Mouse (Mus musculus) liver, embryonic 16.5 days (tissue): ENCODE measurements at regions not wholly inside any gene's neighbourhood (a gene's known extent, or its start where the extent isn't known, plus 50 kb on each side); places are given as distances from the start of the nearest gene placed in this dataset.
"Not testable (repeated sequence)": the region's sequence is repeated elsewhere in the genome, so short reads cannot be mapped to it uniquely, and the experiment has no call there.

Source experiments
- ATAC-seq: fragments of 200-750 bp; cut with Nextera tagmentation; 2 replicates; pipeline ENCODE4 v1.8.0; 2017; ENCODE audit warnings: low read depth, mild to moderate bottlenecking, moderate number of reproducible peaks, moderate library complexity
- H3K27ac ChIP-seq: fragments of 300-500 bp; sonication (generic); 2 replicates; pipeline ENCODE4 v1.5.1; 2014; ENCODE audit warnings: mild to moderate bottlenecking, low read length
- H3K27me3 ChIP-seq: fragments of 300-500 bp; sonication (generic); 2 replicates; pipeline ENCODE4 v1.6.1; 2014; ENCODE audit warnings: low read depth, low read length, mixed read lengths; ENCODE audit not compliant: control insufficient read depth, insufficient read depth
- H3K36me3 ChIP-seq: fragments of 300-500 bp; sonication (generic); 2 replicates; pipeline ENCODE4 v1.6.1; 2014; ENCODE audit warnings: mild to moderate bottlenecking; ENCODE audit not compliant: control insufficient read depth, insufficient read depth
- H3K4me1 ChIP-seq: fragments of 300-500 bp; sonication (generic); 2 replicates; pipeline ENCODE4 v1.6.1; 2014; ENCODE audit warnings: low read depth, low read length, mixed read lengths; ENCODE audit not compliant: control insufficient read depth
- H3K4me2 ChIP-seq: fragments of 300-500 bp; sonication (generic); 2 replicates; pipeline ENCODE4 v1.6.1; 2014; ENCODE audit warnings: low read depth, low read length, mixed read lengths
- H3K4me3 ChIP-seq: fragments of 300-500 bp; sonication (generic); 2 replicates; pipeline ENCODE4 v1.5.1; 2014; ENCODE audit warnings: low read depth, mild to moderate bottlenecking, low read length
- H3K9ac ChIP-seq: fragments of 300-500 bp; sonication (generic); 2 replicates; pipeline ENCODE4 v1.6.1; 2014; ENCODE audit warnings: low read depth, low read length
- H3K9me3 ChIP-seq: fragments of 300-500 bp; sonication (generic); replicated peaks from 2 replicates; pipeline ENCODE4 v1.6.1; 2016; ENCODE audit warnings: low read length; ENCODE audit not compliant: control insufficient read depth
- WGBS: fragments of 180-500 bp; shearing (Covaris S2); extraction: QIAGEN DNeasy Blood & Tissue Kit; methylation state at CpG from one replicate; pipeline ENCODE4 v1.1.7; 2014; ENCODE audit not compliant: insufficient replicate concordance; 5-methylcytosine and 5-hydroxymethylcytosine counted together

DNA sequence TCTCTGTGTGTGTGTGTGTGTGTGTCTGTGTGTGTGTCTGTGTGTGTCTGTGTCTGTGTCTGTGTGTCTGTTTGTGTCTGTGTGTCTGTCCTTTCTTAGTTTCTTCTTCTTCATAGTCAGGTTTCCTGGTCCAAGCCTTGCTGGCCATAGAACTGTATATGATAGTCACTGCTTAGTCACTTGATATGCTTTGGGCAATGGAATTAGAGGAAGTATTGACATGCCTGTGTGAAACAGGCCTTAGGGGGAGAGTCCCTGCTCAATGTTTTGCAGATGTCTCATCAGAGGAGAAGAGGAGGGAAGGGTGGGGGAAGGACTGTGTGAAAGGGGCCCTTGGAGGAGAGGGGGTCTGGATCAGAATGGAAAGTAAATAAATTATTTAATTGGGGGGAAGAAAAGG lies 374.4 kb upstream of the Clnk start:
- Histone ChIP-seq H3K36me3 (no peaks in the 10 kb centered on the region), H3K4me3 (no peak overlapping the region), H3K27me3 (no peaks in the 10 kb centered on the region), H3K4me1 (no peaks in the 10 kb centered on the region), H3K9me3 (no peaks in the 10 kb centered on the region), H3K27ac (no peak overlapping the region), H3K9ac (no peak overlapping the region), H3K4me2 (no peak overlapping the region)
- no peak for ATAC-seq

- Histone ChIP-seq H3K4me2 (no peak overlapping the region), H3K9ac (no peak overlapping the region), H3K4me3 (no peak overlapping the region), H3K27me3 (no peaks in the 10 kb centered on the region), H3K36me3 (no peaks in the 10 kb centered on the region), H3K4me1 (no peaks in the 10 kb centered on the region), H3K27ac (no peak overlapping the region), H3K9me3 (no peaks in the 10 kb centered on the region)
- WGBS: 57% methylated on average over 5 of the region's 5 CpGs
- ATAC-seq: no peak
Measured at GRCm38 (mm10) chr5:39219698-39220097, 343.1 kb upstream of the Clnk start.

GRCm38 (mm10) chr5:39216326-39216725 lies 339.7 kb upstream of the Clnk start:
- Histone ChIP-seq H3K9ac (no peak overlapping the region), H3K4me3 (no peak overlapping the region), H3K36me3 (no peaks in the 10 kb centered on the region), H3K9me3 (no peaks in the 10 kb centered on the region), H3K4me1 (no peaks in the 10 kb centered on the region), H3K27me3 (no peaks in the 10 kb centered on the region), H3K27ac (no peak overlapping the region), H3K4me2 (no peak overlapping the region)
- ATAC-seq: no peak
- WGBS: 77% methylated on average over 5 of the region's 5 CpGs

DNA sequence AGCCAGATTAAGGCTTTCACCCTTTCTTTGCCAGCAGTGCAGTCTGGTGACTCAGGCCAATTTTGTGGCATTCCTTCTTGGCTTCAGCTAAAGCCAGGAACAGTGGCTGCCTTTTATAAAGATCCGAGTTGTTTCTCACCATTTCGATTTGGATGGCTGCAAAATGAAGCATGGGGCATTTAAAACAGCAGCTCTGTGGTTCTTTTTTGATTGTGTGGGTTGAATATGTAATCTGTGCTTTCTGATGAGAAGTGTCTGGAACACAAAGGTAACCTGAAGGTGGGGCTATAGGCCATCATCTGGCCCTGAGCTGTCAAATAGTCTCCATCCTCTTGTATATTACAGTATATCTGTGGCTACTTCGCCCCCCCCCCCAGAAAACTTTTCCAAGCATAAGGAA lies 338.4 kb upstream of the Clnk start:
- no peak overlapping the region for H3K27ac ChIP-seq
- no peak overlapping the region for H3K4me2 ChIP-seq
- H3K9me3 ChIP-seq: no peaks in the 10 kb centered on the region
- H3K27me3 ChIP-seq: no peaks in the 10 kb centered on the region
- H3K4me3 ChIP-seq: no peak overlapping the region
- H3K36me3 ChIP-seq: no peaks in the 10 kb centered on the region
- H3K9ac ChIP-seq: no peak overlapping the region
- WGBS: 46% methylated on average over 3 of the region's 3 CpGs
- ATAC-seq: no peak
- H3K4me1 ChIP-seq: no peaks in the 10 kb centered on the region

DNA sequence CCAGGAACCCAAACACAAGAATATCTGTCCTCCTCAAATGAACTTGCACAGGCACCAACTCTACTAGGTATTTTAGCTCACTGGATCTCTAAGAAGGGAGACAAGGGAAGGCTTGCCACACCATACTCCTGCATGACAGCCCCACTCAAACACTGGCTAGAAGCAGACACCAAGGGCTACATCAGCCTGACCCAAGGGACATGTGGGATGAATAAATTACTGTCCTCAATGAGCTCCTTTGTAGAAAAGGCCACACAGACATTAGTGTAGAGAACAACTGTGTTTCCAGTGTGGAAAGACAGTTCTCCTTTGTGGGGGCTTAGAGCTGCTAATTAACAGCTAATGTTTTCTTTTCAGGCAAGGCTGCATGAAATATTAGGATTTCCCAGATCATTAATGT lies 335.9 kb upstream of the Clnk start:
- Histone ChIP-seq H3K9me3 (no peaks in the 10 kb centered on the region), H3K4me2 (no peak overlapping the region), H3K27me3 (no peaks in the 10 kb centered on the region), H3K36me3 (no peaks in the 10 kb centered on the region), H3K4me1 (no peaks in the 10 kb centered on the region), H3K9ac (no peak overlapping the region), H3K27ac (no peak overlapping the region), H3K4me3 (no peak overlapping the region)
- no peak for ATAC-seq

DNA sequence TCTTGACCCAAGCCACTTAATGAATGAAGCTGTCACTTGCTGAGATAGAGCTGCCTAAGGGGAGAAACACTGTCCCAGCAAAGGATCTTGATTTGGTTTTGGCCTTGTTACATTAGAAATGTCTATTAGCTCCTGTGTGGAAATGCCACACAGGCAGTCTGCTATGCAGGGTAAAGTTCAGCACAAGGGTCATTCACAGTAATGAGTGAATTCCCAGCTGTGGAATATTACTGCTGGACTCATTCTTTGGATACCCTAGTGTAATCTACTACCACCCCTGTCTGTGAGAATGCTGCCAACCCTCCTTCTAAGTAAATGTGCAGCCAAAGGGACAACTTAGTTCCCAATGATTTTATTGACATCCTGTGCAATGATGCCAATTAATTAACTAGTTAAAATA lies 322.2 kb upstream of the Clnk start:
- Histone ChIP-seq H3K27me3 (no peaks in the 10 kb centered on the region), H3K9ac (no peak overlapping the region), H3K9me3 (no peaks in the 10 kb centered on the region; the same call in 1 of the 2 replicates), H3K4me1 (no peaks in the 10 kb centered on the region), H3K4me2 (no peak overlapping the region), H3K4me3 (no peak overlapping the region), H3K27ac (no peak overlapping the region), H3K36me3 (no peaks in the 10 kb centered on the region)
- no peak for ATAC-seq

DNA sequence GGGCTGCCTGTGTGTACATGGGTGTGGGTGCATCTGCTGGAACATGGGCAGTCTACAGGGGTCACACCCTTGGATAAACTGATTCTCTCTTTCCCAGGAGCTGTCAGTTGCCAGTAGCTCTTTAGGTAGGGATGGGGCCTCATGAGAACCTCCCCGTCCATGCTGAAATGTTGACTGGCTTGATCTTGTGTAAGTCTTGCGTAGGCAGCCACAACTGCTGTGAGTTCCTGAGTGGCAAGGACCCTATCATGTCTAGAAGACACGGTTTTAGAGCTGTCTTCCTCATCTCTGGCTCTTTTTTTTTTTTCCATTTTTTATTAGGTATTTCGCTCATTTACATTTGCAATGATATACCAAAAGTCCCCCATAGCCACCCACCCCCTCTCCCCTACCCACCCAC lies 314.5 kb upstream of the Clnk start:
- H3K4me2 ChIP-seq, H3K27me3 ChIP-seq, H3K4me3 ChIP-seq, ATAC-seq, H3K9me3 ChIP-seq, H3K4me1 ChIP-seq, H3K36me3 ChIP-seq, H3K27ac ChIP-seq, H3K9ac ChIP-seq: not testable (repeated sequence)
- WGBS: 56% methylated on average over 2 of the region's 4 CpGs

DNA sequence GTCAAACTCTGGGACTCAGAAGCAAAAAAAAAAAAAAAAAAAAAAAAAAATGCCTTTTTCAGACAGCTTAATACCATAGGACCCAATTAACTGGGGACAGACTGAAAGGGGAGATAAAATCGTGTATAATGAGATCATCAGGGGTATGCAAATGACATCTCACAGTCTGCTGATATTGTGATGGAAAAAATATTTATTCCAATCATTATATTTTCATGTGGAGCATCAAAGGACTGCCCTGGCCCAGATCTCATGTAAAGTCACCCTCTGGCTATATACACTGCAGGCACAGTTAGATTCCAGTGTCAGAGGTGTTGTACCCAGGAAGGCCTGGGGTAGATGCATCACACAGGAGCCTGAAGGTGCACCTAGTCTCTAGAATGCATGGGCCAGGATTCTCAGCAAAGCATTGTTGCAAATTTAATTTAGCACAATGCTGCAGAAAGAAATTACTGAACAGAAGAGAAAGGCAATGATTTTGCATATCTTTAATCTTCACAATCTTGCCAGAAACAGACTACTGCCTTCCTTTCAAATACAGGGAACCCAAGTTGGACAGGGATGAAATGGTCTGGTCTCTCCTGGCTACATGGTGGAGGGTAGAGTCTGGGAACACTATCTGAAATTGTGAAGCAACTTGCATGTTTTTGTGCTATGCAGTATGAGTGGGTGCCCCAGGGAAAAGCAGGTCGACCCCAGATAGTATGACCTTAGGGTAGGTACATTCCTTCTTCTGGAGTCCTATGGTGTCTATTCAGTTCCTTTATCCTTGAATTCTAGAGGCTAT lies 305.2 kb upstream of the Clnk start:
- Histone ChIP-seq H3K4me3 (no peak overlapping the region), H3K9ac (no peak overlapping the region), H3K36me3 (no peaks in the 10 kb centered on the region), H3K9me3 (no peaks in the 10 kb centered on the region), H3K27me3 (no peaks in the 10 kb centered on the region), H3K4me1 (no peaks in the 10 kb centered on the region), H3K4me2 (no peak overlapping the region), H3K27ac (no peak overlapping the region)
- ATAC-seq: no peak
- 39% methylated on average over 2 of the region's 2 CpGs for WGBS

- no peak overlapping the region for H3K9ac ChIP-seq
- no peaks in the 10 kb centered on the region for H3K4me1 ChIP-seq
- H3K9me3 ChIP-seq: no peaks in the 10 kb centered on the region
- no peak overlapping the region for H3K27ac ChIP-seq
- ATAC-seq: no peak
- H3K36me3 ChIP-seq: no peaks in the 10 kb centered on the region
- H3K4me3 ChIP-seq: no peak overlapping the region
- no peak overlapping the region for H3K4me2 ChIP-seq
- 17% methylated on average over 4 of the region's 4 CpGs for WGBS
- no peaks in the 10 kb centered on the region for H3K27me3 ChIP-seq
Measured at GRCm38 (mm10) chr5:39181028-39181427, 304.4 kb upstream of the Clnk start.
